Comparison of ENCODE assay signal across 7 mouse cellular contexts in genomic region chr15:89150041-89150390, GRCm38 (mm10). TPM values are rescaled to one million over a fixed set of nuclear protein-coding genes. Genes with fewer than 3 reads are reported as not detected.
DNase-seq lines count a peak whose midpoint lies in the region; ATAC-seq and TF ChIP-seq lines count a peak whose summit lies in the region.

No protein-coding gene starts in this region.

- peak overlapping the region; percentile 97 for H3K4me2 ChIP-seq in CH12.LX (ENCODE audit: insufficient read depth, low read depth, poor library complexity, severe bottlenecking)
- H3K4me2 ChIP-seq in forebrain, embryonic 16.5 days (ENCODE audit: low read length): peak overlapping the region; percentile 85
- H3K4me2 ChIP-seq in midbrain, embryonic 16.5 days (ENCODE audit: low read length): peak overlapping the region; percentile 84

- TF ChIP-seq RAD21 in CH12.LX (IDR thresholded peaks at IDR 0.05; ENCODE audit: low read depth, low read length): no peak

- peaks cover 35% of the 10 kb centered on the region for H3K27me3 ChIP-seq in CH12.LX (replicated peaks)
- H3K27me3 ChIP-seq in forebrain, embryonic 16.5 days (replicated peaks; ENCODE audit: control insufficient read depth, insufficient read depth, low read length): no peaks in the 10 kb centered on the region
- peaks cover 51% of the 10 kb centered on the region for H3K27me3 ChIP-seq in limb, embryonic 10.5 days (ENCODE audit: low read depth, poor library complexity, severe bottlenecking)
- H3K27me3 ChIP-seq in midbrain, embryonic 16.5 days (ENCODE audit: control insufficient read depth, insufficient read depth, low read depth, low read length): no peaks in the 10 kb centered on the region

- H3K9ac ChIP-seq in CH12.LX (ENCODE audit: insufficient read depth, low read depth) (peak overlapping the region; percentile 68; the same call in 1 of the 2 replicates), ES-E14 (ENCODE audit: insufficient read depth, low read depth, low read length, poor library complexity, severe bottlenecking) (no peak overlapping the region)
- H3K9ac ChIP-seq in forebrain, embryonic 16.5 days (replicated peaks; ENCODE audit: low read depth, low read length): peak overlapping the region; percentile 92
- peak overlapping the region; percentile 92 for H3K9ac ChIP-seq in midbrain, embryonic 16.5 days (ENCODE audit: low read depth, low read length)

- H3K4me1 ChIP-seq in CH12.LX (ENCODE audit: control insufficient read depth in 1 of 2, insufficient read depth in 2 of 2): peaks cover 14 to 25% of the 10 kb centered on the region in 2 experiments
- H3K4me1 ChIP-seq in ES-E14 (ENCODE audit: control insufficient read depth in 2 of 2, insufficient read depth in 2 of 2, low read length in 2 of 2, poor library complexity in 1 of 2): peaks cover 0 to 37% of the 10 kb centered on the region in 2 experiments; a peak in 3 of 4 replicates
- peaks cover 39% of the 10 kb centered on the region for H3K4me1 ChIP-seq in forebrain, embryonic 16.5 days (replicated peaks; ENCODE audit: control insufficient read depth, insufficient read depth, low read length)
- H3K4me1 ChIP-seq in limb, embryonic 10.5 days: peaks cover 61% of the 10 kb centered on the region
- H3K4me1 ChIP-seq in midbrain, embryonic 16.5 days (ENCODE audit: control insufficient read depth, insufficient read depth, low read length): peaks cover 42% of the 10 kb centered on the region

- ATAC-seq in forebrain, embryonic 16.5 days: no peak
- ATAC-seq in midbrain, embryonic 16.5 days: no peak

- in situ Hi-C loops in CH12.LX (cut with MboI; ENCODE audit: low pct_ligation_motif_present, low pct_unique_long_range_greater_than_20kb, low sequenced_read_pairs) (no loop called here), ES-E14 (cut with MboI; ENCODE audit: low sequenced_read_pairs in 2 of 2, unreplicated experiment in 2 of 2) (no loop called here)

- no peak for TF ChIP-seq POLR2A in CH12.LX (IDR thresholded peaks at IDR 0.05; ENCODE audit: low read depth, low read length)

- H3K27ac ChIP-seq in CH12.LX (ENCODE audit: insufficient read depth, low read depth) (no peak overlapping the region), ES-E14 (ENCODE audit: insufficient read depth, low read depth, low read length, poor library complexity, severe bottlenecking) (no peak overlapping the region)
- peak overlapping the region; percentile 91 for H3K27ac ChIP-seq in forebrain, embryonic 16.5 days (ENCODE audit: low read length)
- peak overlapping the region; percentile 90 for H3K27ac ChIP-seq in limb, embryonic 10.5 days
- peak overlapping the region; percentile 88; the same call in 1 of the 2 replicates for H3K27ac ChIP-seq in midbrain, embryonic 16.5 days (ENCODE audit: low read length)

- peak in 1 of 2 experiments; percentile 18; a peak in 1 of 4 replicates for TF ChIP-seq CTCF in CH12.LX (conservative IDR thresholded peaks at IDR 0.05 in 1 of 2, IDR thresholded peaks at IDR 0.05 in 1 of 2; ENCODE audit: low read depth in 2 of 2, low read length in 2 of 2)

- DNase-seq in CH12.LX (ENCODE audit: extremely low read depth): no peak
- DNase-seq in ES-E14 (ENCODE audit: low read depth, low spot score): no peak
- DNase-seq in limb, embryonic 10.5 days (ENCODE audit: low spot score): peak; percentile 84
- no peak for DNase-seq in urinary bladder, postnatal 25 days (ENCODE audit: low spot score)
- no peak for DNase-seq in cerebellum, postnatal 10 days

- no peak for TF ChIP-seq EP300 in CH12.LX (IDR thresholded peaks at IDR 0.05; ENCODE audit: low read length)

- H3K4me3 ChIP-seq in CH12.LX (replicated peaks in 1 of 3; ENCODE audit: low read depth in 2 of 3, low read length in 2 of 3, poor library complexity in 1 of 3) (peak overlapping the region in 2 of 3 experiments; percentile 43 to 94), ES-E14 (ENCODE audit: insufficient read depth in 1 of 2, low read depth in 1 of 2, low read length in 2 of 2, poor library complexity in 1 of 2, severe bottlenecking in 1 of 2) (peak overlapping the region; percentile 60 to 80)
- peak overlapping the region; percentile 87 for H3K4me3 ChIP-seq in forebrain, embryonic 16.5 days (replicated peaks; ENCODE audit: low read length)
- peak overlapping the region; percentile 79 for H3K4me3 ChIP-seq in limb, embryonic 10.5 days
- peak overlapping the region; percentile 83 for H3K4me3 ChIP-seq in midbrain, embryonic 16.5 days (ENCODE audit: low read depth, low read length)

- WGBS in forebrain, embryonic 16.5 days: 5% methylated on average over 13 of the region's 13 CpGs
- WGBS in limb, embryonic 10.5 days: 2% methylated on average over 13 of the region's 13 CpGs
- WGBS in midbrain, embryonic 16.5 days: 3% methylated on average over 13 of the region's 13 CpGs

- dilution Hi-C loops in CH12.LX (cut with MboI; ENCODE audit: extremely low pct_ligation_motif_present, extremely low pct_unique_long_range_greater_than_20kb, low sequenced_read_pairs): no loop called here

- no peaks in the 10 kb centered on the region for H3K79me2 ChIP-seq in CH12.LX (replicated peaks; ENCODE audit: control insufficient read depth, extremely low read depth, insufficient read depth, poor library complexity, severe bottlenecking)

- H3K36me3 ChIP-seq in CH12.LX (replicated peaks in 1 of 2; ENCODE audit: control insufficient read depth in 1 of 2, insufficient read depth in 1 of 2, low read length in 1 of 2) (peaks cover 7 to 16% of the 10 kb centered on the region in 2 experiments), ES-E14 (ENCODE audit: control insufficient read depth, insufficient read depth, low read length, poor library complexity, severe bottlenecking) (peaks cover 1% of the 10 kb centered on the region; the same call in 1 of the 2 replicates)
- peaks cover 1% of the 10 kb centered on the region; the same call in 1 of the 2 replicates for H3K36me3 ChIP-seq in forebrain, embryonic 16.5 days (ENCODE audit: control insufficient read depth, insufficient read depth)
- H3K36me3 ChIP-seq in limb, embryonic 10.5 days: peaks cover 29% of the 10 kb centered on the region
- H3K36me3 ChIP-seq in midbrain, embryonic 16.5 days (ENCODE audit: control insufficient read depth, insufficient read depth, low read length): peaks cover 8% of the 10 kb centered on the region; the same call in 1 of the 2 replicates

- H3K9me3 ChIP-seq in CH12.LX (replicated peaks; ENCODE audit: low read length): no peaks in the 10 kb centered on the region
- H3K9me3 ChIP-seq in ES-E14 (ENCODE audit: control insufficient read depth, insufficient read depth, low read depth, low read length): no peaks in the 10 kb centered on the region
- H3K9me3 ChIP-seq in forebrain, embryonic 16.5 days (ENCODE audit: control insufficient read depth, low read length): no peaks in the 10 kb centered on the region
- H3K9me3 ChIP-seq in limb, embryonic 10.5 days (replicated peaks): no peaks in the 10 kb centered on the region
- no peaks in the 10 kb centered on the region for H3K9me3 ChIP-seq in midbrain, embryonic 16.5 days (replicated peaks; ENCODE audit: control insufficient read depth, low read length, poor library complexity, severe bottlenecking)

TF ChIP-seq in CH12.LX, 34 proteins besides CTCF, POLR2A, EP300 and RAD21 (continues in another document):
- no peak for TF ChIP-seq TBP (conservative IDR thresholded peaks at IDR 0.05; ENCODE audit: low read depth, low read length)

RNA-seq across cellular contexts. Expression of gene Mapk11, which starts 0.6 kb away (rescaled TPM):
- 7.4 and 11.4 TPM in 2 replicates for total RNA-seq in CH12.LX (2012; rRNA removed)
- 3.5 and 3.9 TPM in 2 replicates for total RNA-seq in CH12.LX (2014; rRNA removed)
- 5.2 and 5.3 TPM in 2 replicates for polyA plus RNA-seq in CH12.LX (2012; ENCODE audit: insufficient read length, low read depth)
- total RNA-seq in ES-E14 (2012; rRNA removed): 6.6 and 12.7 TPM in 2 replicates
- 39.1 and 46.8 TPM in 2 replicates for polyA plus RNA-seq in forebrain, embryonic 16.5 days (2015; fragmentation: Nextera tagmentation; extraction: Ambion mirVana)
- polyA plus RNA-seq in limb, embryonic 10.5 days (2016; fragmentation: Nextera tagmentation; extraction: Ambion mirVana): 20.3 and 21.8 TPM in 2 replicates
- polyA plus RNA-seq in midbrain, embryonic 16.5 days (2015; fragmentation: Nextera tagmentation; extraction: Ambion mirVana): 29.0 and 32.6 TPM in 2 replicates

RNA-seq across cellular contexts. Expression of gene Mapk12, which starts 9.5 kb away (rescaled TPM):
- total RNA-seq in CH12.LX (2012; rRNA removed) (0.17 and 0.21 TPM in 2 replicates), CH12.LX (2014; rRNA removed) (not detected in 2 replicates), ES-E14 (2012; rRNA removed) (8.1 and 10.6 TPM in 2 replicates)
- 0.14 TPM in 1 of 2 replicates, not detected in the other for polyA plus RNA-seq in CH12.LX (2012; ENCODE audit: insufficient read length, low read depth)
- polyA plus RNA-seq in forebrain, embryonic 16.5 days (2015; fragmentation: Nextera tagmentation; extraction: Ambion mirVana): 4.1 and 5.7 TPM in 2 replicates
- 21.5 and 26.4 TPM in 2 replicates for polyA plus RNA-seq in limb, embryonic 10.5 days (2016; fragmentation: Nextera tagmentation; extraction: Ambion mirVana)
- 3.0 and 4.4 TPM in 2 replicates for polyA plus RNA-seq in midbrain, embryonic 16.5 days (2015; fragmentation: Nextera tagmentation; extraction: Ambion mirVana)

RNA-seq across cellular contexts. Expression of gene Hdac10, which starts 21.5 kb away (rescaled TPM):
- total RNA-seq in CH12.LX (2012; rRNA removed) (14.1 and 17.7 TPM in 2 replicates), CH12.LX (2014; rRNA removed) (9.5 TPM in 2 replicates), ES-E14 (2012; rRNA removed) (7.4 and 11.4 TPM in 2 replicates)
- polyA plus RNA-seq in CH12.LX (2012; ENCODE audit: insufficient read length, low read depth): 8.2 and 8.5 TPM in 2 replicates
- 39.5 and 46.0 TPM in 2 replicates for polyA plus RNA-seq in forebrain, embryonic 16.5 days (2015; fragmentation: Nextera tagmentation; extraction: Ambion mirVana)
- polyA plus RNA-seq in limb, embryonic 10.5 days (2016; fragmentation: Nextera tagmentation; extraction: Ambion mirVana): 13.0 and 13.8 TPM in 2 replicates
- polyA plus RNA-seq in midbrain, embryonic 16.5 days (2015; fragmentation: Nextera tagmentation; extraction: Ambion mirVana): 30.6 and 31.0 TPM in 2 replicates

RNA-seq across cellular contexts. Expression of gene Tubgcp6, which starts 27.1 kb away (rescaled TPM):
- total RNA-seq in CH12.LX (2012; rRNA removed): 16.7 and 17.0 TPM in 2 replicates
- total RNA-seq in CH12.LX (2014; rRNA removed): 11.3 and 13.3 TPM in 2 replicates
- polyA plus RNA-seq in CH12.LX (2012; ENCODE audit: insufficient read length, low read depth): 10.6 and 12.7 TPM in 2 replicates
- 37.3 and 45.0 TPM in 2 replicates for total RNA-seq in ES-E14 (2012; rRNA removed)
- 16.8 and 22.1 TPM in 2 replicates for polyA plus RNA-seq in forebrain, embryonic 16.5 days (2015; fragmentation: Nextera tagmentation; extraction: Ambion mirVana)
- polyA plus RNA-seq in limb, embryonic 10.5 days (2016; fragmentation: Nextera tagmentation; extraction: Ambion mirVana): 24.4 and 28.6 TPM in 2 replicates
- 18.5 and 19.1 TPM in 2 replicates for polyA plus RNA-seq in midbrain, embryonic 16.5 days (2015; fragmentation: Nextera tagmentation; extraction: Ambion mirVana)

RNA-seq across cellular contexts. Expression of gene Plxnb2, which starts 30.6 kb away (rescaled TPM):
- total RNA-seq in CH12.LX (2012; rRNA removed) (40.1 and 51.5 TPM in 2 replicates), CH12.LX (2014; rRNA removed) (2.7 and 2.9 TPM in 2 replicates), ES-E14 (2012; rRNA removed) (116 and 178 TPM in 2 replicates)
- polyA plus RNA-seq in CH12.LX (2012; ENCODE audit: insufficient read length, low read depth): 4.3 and 4.5 TPM in 2 replicates
- polyA plus RNA-seq in forebrain, embryonic 16.5 days (2015; fragmentation: Nextera tagmentation; extraction: Ambion mirVana): 112 and 126 TPM in 2 replicates
- 147 and 162 TPM in 2 replicates for polyA plus RNA-seq in limb, embryonic 10.5 days (2016; fragmentation: Nextera tagmentation; extraction: Ambion mirVana)
- 90.1 and 92.1 TPM in 2 replicates for polyA plus RNA-seq in midbrain, embryonic 16.5 days (2015; fragmentation: Nextera tagmentation; extraction: Ambion mirVana)

Comparison
In these comparisons a context has a peak if more than half of its experiments do, and no peak if none do; other contexts are left out.
1. H3K27ac ChIP-seq: peak in forebrain, embryonic 16.5 days (single experiment), limb, embryonic 10.5 days (single experiment) and midbrain, embryonic 16.5 days (single experiment); none in CH12.LX (single experiment) and ES-E14 (single experiment).
2. Peak in every context shown above with its lines, with median percentiles within 50 percentile points of each other: H3K4me2 ChIP-seq and H3K4me3 ChIP-seq.